Mouse (Mus musculus): ENCODE measurements at regions not wholly inside any gene's neighbourhood (a gene's known extent, or its start where the extent isn't known, plus 50 kb on each side); places are given as distances from the start of the nearest gene placed in this dataset.
A peak's percentile ranks its signal among the peaks of the same experiment; 100 is the strongest.

- ATAC-seq (replicated peaks in 1 of 2; ENCODE audit: insufficient read depth in 1 of 2, low FRiP score in 2 of 2, low TSS enrichment in 1 of 2, low read depth in 1 of 2, poor library complexity in 2 of 2, severe bottlenecking in 2 of 2), result no peak
Measured at GRCm38 (mm10) chr2:61922496-61922895, 119.8 kb downstream of the Tbr1 start.

- ATAC-seq (replicated peaks in 1 of 2; ENCODE audit: insufficient read depth in 1 of 2, low FRiP score in 2 of 2, low TSS enrichment in 1 of 2, low read depth in 1 of 2, poor library complexity in 2 of 2, severe bottlenecking in 2 of 2), result no peak
Measured at GRCm38 (mm10) chr2:61938296-61938695, 108.0 kb upstream of the Slc4a10 start.

- peak; percentile 45 to 46 for ATAC-seq (replicated peaks in 1 of 2; ENCODE audit: insufficient read depth in 1 of 2, low FRiP score in 2 of 2, low TSS enrichment in 1 of 2, low read depth in 1 of 2, poor library complexity in 2 of 2, severe bottlenecking in 2 of 2)
Measured at GRCm38 (mm10) chr2:61965916-61966315, 80.3 kb upstream of the Slc4a10 start.

GRCm38 (mm10) chr2:61967724-61968123 lies 78.5 kb upstream of the Slc4a10 start:
- peak; percentile 56 to 64; a peak in 3 of 4 replicates for ATAC-seq (replicated peaks in 1 of 2; ENCODE audit: insufficient read depth in 1 of 2, low FRiP score in 2 of 2, low TSS enrichment in 1 of 2, low read depth in 1 of 2, poor library complexity in 2 of 2, severe bottlenecking in 2 of 2)

- ATAC-seq (replicated peaks in 1 of 2; ENCODE audit: insufficient read depth in 1 of 2, low FRiP score in 2 of 2, low TSS enrichment in 1 of 2, low read depth in 1 of 2, poor library complexity in 2 of 2, severe bottlenecking in 2 of 2), result no peak
Measured at GRCm38 (mm10) chr2:61970029-61970428, 76.2 kb upstream of the Slc4a10 start.

- no peak for ATAC-seq (replicated peaks in 1 of 2; ENCODE audit: insufficient read depth in 1 of 2, low FRiP score in 2 of 2, low TSS enrichment in 1 of 2, low read depth in 1 of 2, poor library complexity in 2 of 2, severe bottlenecking in 2 of 2)
Measured at GRCm38 (mm10) chr2:61984771-61985170, 61.5 kb upstream of the Slc4a10 start.

- ATAC-seq (replicated peaks in 1 of 2; ENCODE audit: insufficient read depth in 1 of 2, low FRiP score in 2 of 2, low TSS enrichment in 1 of 2, low read depth in 1 of 2, poor library complexity in 2 of 2, severe bottlenecking in 2 of 2), result 0 out of 4 replicates have a peak, but pooled peaks of 1 of the 2 experiments have one; percentile 46
Measured at GRCm38 (mm10) chr2:61986967-61987550, 59.2 kb upstream of the Slc4a10 start.
